Mouse (Mus musculus): ENCODE data around the gene Ccdc97. TPM values are rescaled to one million over a fixed set of nuclear protein-coding genes. Genes with fewer than 3 reads are reported as not detected.

The Ccdc97 gene
- polyA plus RNA-seq, 1 experiment from 2014 or later: 33.8 TPM

DNA sequence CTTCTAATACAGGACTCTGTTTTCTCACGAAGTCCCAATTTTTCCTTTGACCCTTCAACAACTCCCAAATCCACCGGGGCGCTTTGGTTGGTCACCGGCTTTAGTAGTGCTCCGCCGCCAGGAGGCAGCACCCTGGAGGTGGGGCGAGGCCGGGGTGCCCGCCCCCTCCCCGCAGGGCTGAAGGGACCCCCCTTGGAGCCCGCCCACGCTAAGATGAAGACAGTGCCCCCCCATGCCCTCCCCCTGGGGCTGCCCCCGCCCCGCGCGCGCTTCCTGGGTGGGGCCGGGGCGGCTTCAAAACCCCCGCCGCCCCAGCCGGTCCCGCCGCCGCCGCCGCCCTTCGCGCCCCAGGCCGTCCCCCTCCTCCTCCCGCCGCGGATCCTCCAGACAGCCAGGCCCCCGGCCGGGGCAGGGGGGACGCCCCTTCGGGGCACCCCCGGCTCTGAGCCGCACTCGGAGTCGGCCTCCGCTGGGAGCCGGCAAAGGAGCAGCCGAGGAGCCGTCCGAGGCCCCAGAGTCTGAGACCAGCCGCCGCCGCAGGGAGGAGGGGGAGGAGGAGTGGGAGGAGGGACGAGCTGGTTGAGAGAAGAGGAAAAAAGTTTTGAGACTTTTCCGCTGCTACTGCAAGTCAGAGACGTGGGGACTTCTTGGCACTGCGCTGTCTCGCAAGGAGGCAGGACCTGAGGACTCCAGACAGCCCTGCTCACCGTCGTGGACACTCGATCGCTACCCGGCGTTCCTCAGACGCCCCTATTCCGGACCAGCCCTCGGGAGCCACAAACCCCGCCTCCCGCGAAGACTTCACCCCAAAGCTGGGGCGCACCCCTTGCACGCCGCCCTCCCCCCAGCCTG is 32.0 kb downstream of the Ccdc97 start, which contains the start of gene Tgfb1:
TSS of gene Tgfb1 (plus strand) at position 323 of the 852 bp plus-strand sequence.
- under 1% methylated on average over 53 of the region's 69 CpGs for WGBS
- peaks cover 35% of the 10 kb centered on the region for H3K4me1 ChIP-seq (replicated peaks)
- no peak within 1 kb of the TSS for H3K27ac ChIP-seq
- ATAC-seq (ENCODE audit: low FRiP score): peak; percentile 46; the same call in 1 of the 2 replicates
- H3K9me3 ChIP-seq: no peaks in the 10 kb centered on the region
- H3K4me3 ChIP-seq: peak within 1 kb of the TSS; percentile 42
- H3K36me3 ChIP-seq: peaks cover 6% of the 10 kb centered on the region; the same call in 1 of the 2 replicates
- H3K9ac ChIP-seq: peak within 1 kb of the TSS; percentile 68
- peaks cover 74% of the 10 kb centered on the region for H3K27me3 ChIP-seq
- H3K4me2 ChIP-seq: peak within 1 kb of the TSS; percentile 59

DNA sequence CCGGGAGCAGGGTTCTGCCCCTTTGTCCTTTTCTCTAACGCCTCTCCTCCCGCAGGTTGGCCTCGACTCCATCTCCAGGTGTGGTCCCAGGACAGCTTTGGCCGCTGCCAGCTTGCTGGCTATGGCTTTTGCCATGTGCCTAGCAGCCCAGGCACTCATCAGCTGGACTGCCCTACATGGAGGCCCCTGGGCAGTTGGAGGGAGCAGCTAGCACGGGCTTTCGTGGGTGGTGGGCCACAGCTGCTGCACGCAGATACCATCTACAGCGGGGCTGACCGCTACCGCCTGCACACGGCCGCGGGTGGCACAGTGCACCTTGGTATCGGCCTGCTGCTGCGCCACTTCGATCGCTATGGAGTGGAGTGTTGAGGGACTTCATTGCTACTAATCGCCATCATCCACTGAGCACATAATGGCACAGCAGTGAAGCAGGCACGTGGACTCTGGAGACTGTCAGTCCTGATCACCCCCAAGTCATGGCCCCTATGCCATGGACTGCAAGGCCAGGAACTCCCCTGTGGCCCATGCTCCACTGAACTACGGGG is 32.9 kb downstream of the Ccdc97 start:
- Histone ChIP-seq H3K9me3 (no peaks in the 10 kb centered on the region), H3K27ac (no peak overlapping the region), H3K27me3 (peaks cover 66% of the 10 kb centered on the region), H3K4me1 (replicated peaks) (peaks cover 44% of the 10 kb centered on the region), H3K36me3 (peaks cover 6% of the 10 kb centered on the region; the same call in 1 of the 2 replicates), H3K4me2 (peak overlapping the region; percentile 59; the same call in 1 of the 2 replicates), H3K4me3 (no peak overlapping the region), H3K9ac (peak overlapping the region; percentile 68; the same call in 1 of the 2 replicates)
- 68% methylated on average over 21 of the region's 21 CpGs for WGBS
- no peak for ATAC-seq (ENCODE audit: low FRiP score)

DNA sequence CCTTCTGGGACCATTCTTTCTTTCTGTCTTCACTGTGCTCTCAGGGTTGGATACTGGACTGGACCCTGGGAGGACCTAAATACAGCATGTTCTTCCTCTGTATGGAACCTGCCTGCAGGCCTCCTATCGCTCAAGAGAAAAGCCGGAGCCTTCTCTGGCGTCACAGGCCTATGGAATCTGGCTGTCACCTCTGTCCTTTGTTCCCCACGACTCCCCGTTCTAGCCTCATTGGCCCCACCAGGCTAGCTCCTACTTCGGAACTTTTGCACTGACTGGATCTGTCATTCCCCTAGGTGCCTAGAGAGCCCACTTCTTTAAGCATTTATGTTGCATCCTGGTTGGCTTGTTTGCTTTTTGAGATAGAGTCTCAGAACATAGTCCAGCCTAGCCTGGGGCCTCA is 34.2 kb downstream of the Ccdc97 start:
- Histone ChIP-seq H3K4me3 (no peak overlapping the region), H3K36me3 (peaks cover 6% of the 10 kb centered on the region; the same call in 1 of the 2 replicates), H3K9ac (no peak overlapping the region), H3K4me2 (no peak overlapping the region), H3K27ac (no peak overlapping the region), H3K9me3 (no peaks in the 10 kb centered on the region), H3K27me3 (peaks cover 52% of the 10 kb centered on the region), H3K4me1 (replicated peaks) (peaks cover 52% of the 10 kb centered on the region)
- no peak for ATAC-seq (ENCODE audit: low FRiP score)
- WGBS: 87% methylated on average over 6 of the region's 6 CpGs

- H3K36me3 ChIP-seq: peaks cover 6% of the 10 kb centered on the region; the same call in 1 of the 2 replicates
- no peaks in the 10 kb centered on the region for H3K9me3 ChIP-seq
- no peak overlapping the region for H3K9ac ChIP-seq
- peaks cover 49% of the 10 kb centered on the region for H3K27me3 ChIP-seq
- no peak overlapping the region for H3K4me3 ChIP-seq
- peaks cover 43% of the 10 kb centered on the region for H3K4me1 ChIP-seq (replicated peaks)
- 75% methylated on average over 7 of the region's 7 CpGs for WGBS
- no peak for ATAC-seq (ENCODE audit: low FRiP score)
- H3K27ac ChIP-seq: no peak overlapping the region
- no peak overlapping the region for H3K4me2 ChIP-seq
Observed at GRCm38 (mm10) chr7:25683474-25684180, 35.3 kb downstream of the Ccdc97 start.

GRCm38 (mm10) chr7:25681341-25682231 is 37.3 kb downstream of the Ccdc97 start:
- ATAC-seq (ENCODE audit: low FRiP score): peak; percentile 21
- Histone ChIP-seq H3K9ac (peak overlapping the region; percentile 76; the same call in 1 of the 2 replicates), H3K4me2 (peak overlapping the region; percentile 61), H3K9me3 (no peaks in the 10 kb centered on the region), H3K4me3 (peak overlapping the region; percentile 58), H3K36me3 (peaks cover 6% of the 10 kb centered on the region; the same call in 1 of the 2 replicates), H3K27me3 (peaks cover 36% of the 10 kb centered on the region), H3K4me1 (replicated peaks) (peaks cover 27% of the 10 kb centered on the region), H3K27ac (peak overlapping the region; percentile 95)
- 62% methylated on average over 15 of the region's 15 CpGs for WGBS

GRCm38 (mm10) chr7:25680514-25681258 is 38.2 kb downstream of the Ccdc97 start, which contains the start of gene B9d2:
TSS of gene B9d2 (plus strand) at chr7:25680780.
- Histone ChIP-seq H3K4me2 (peak within 1 kb of the TSS; percentile 61), H3K36me3 (peaks cover 6% of the 10 kb centered on the region; the same call in 1 of the 2 replicates), H3K27ac (peak within 1 kb of the TSS; percentile 95), H3K9ac (peak within 1 kb of the TSS; percentile 76), H3K4me3 (peak within 1 kb of the TSS; percentile 58), H3K4me1 (replicated peaks) (peaks cover 22% of the 10 kb centered on the region), H3K9me3 (no peaks in the 10 kb centered on the region), H3K27me3 (peaks cover 36% of the 10 kb centered on the region)
- ATAC-seq (ENCODE audit: low FRiP score): peak; percentile 93
- under 1% methylated on average over 46 of the region's 46 CpGs for WGBS

DNA sequence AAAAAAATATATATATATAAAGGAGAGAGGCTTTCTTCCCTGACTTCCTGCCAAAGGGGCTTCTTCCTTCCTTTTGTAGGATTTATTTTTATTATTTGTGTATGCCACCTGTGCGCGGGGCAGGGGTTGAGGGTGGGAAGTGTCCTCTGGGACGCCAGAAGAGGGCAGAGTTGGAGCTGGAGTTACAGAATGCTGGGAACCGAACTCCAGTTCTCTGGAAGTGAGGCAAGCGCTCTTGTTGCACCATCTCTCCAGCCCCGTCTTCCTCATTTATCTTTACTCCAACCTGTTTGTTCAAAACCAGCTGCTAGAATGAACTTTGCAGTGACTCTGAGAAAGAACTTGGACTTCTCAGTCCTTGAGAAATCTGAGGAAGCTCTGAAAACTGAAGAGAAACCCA is 38.9 kb downstream of the Ccdc97 start:
- Histone ChIP-seq H3K36me3 (peaks cover 6% of the 10 kb centered on the region; the same call in 1 of the 2 replicates), H3K27me3 (peaks cover 36% of the 10 kb centered on the region), H3K9ac (peak overlapping the region; percentile 76), H3K4me3 (peak overlapping the region; percentile 58), H3K9me3 (no peaks in the 10 kb centered on the region), H3K4me1 (replicated peaks) (peaks cover 24% of the 10 kb centered on the region), H3K27ac (peak overlapping the region; percentile 95; the same call in 1 of the 2 replicates), H3K4me2 (peak overlapping the region; percentile 61)
- WGBS: 9% methylated on average over 6 of the region's 6 CpGs
- no peak for ATAC-seq (ENCODE audit: low FRiP score)

DNA sequence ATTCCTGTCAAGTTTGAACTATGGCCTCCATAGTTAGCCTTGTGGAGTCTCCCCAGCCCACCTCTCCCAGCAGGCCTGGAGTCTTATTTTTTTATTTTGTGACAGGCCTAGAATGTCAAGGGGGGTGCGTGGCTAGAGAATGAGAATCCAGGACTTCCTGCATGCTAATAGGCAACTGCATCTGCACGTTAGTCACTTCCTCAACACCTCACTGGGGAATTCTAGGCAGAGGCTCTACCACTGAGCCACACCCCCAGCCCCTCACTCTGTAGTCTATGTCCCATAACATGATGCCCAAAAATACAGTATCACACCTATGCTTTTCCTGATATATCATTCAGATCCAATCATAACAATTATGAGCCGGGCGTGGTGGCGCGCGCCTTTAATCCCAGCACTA is 41.9 kb downstream of the Ccdc97 start:
- H3K4me3 ChIP-seq: no peak overlapping the region
- H3K4me2 ChIP-seq: no peak overlapping the region
- no peak overlapping the region for H3K9ac ChIP-seq
- ATAC-seq (ENCODE audit: low FRiP score): no peak
- H3K4me1 ChIP-seq (replicated peaks): peaks cover 31% of the 10 kb centered on the region
- H3K9me3 ChIP-seq: no peaks in the 10 kb centered on the region
- peaks cover 58% of the 10 kb centered on the region for H3K27me3 ChIP-seq
- 86% methylated on average over 7 of the region's 7 CpGs for WGBS
- no peaks in the 10 kb centered on the region for H3K36me3 ChIP-seq
- peak overlapping the region; percentile 75 for H3K27ac ChIP-seq

GRCm38 (mm10) chr7:25676085-25676781 is 42.7 kb downstream of the Ccdc97 start:
- Histone ChIP-seq H3K4me2 (no peak overlapping the region), H3K4me3 (no peak overlapping the region), H3K4me1 (replicated peaks) (peaks cover 24% of the 10 kb centered on the region), H3K27me3 (peaks cover 58% of the 10 kb centered on the region), H3K9me3 (no peaks in the 10 kb centered on the region), H3K36me3 (no peaks in the 10 kb centered on the region), H3K27ac (peak overlapping the region; percentile 75), H3K9ac (no peak overlapping the region)
- 57% methylated on average over 15 of the region's 15 CpGs for WGBS
- ATAC-seq (ENCODE audit: low FRiP score): peak; percentile 26; the same call in 1 of the 2 replicates

GRCm38 (mm10) chr7:25675405-25675804 is 43.5 kb downstream of the Ccdc97 start:
- WGBS: 38% methylated on average over 6 of the region's 6 CpGs
- peaks cover 19% of the 10 kb centered on the region for H3K4me1 ChIP-seq (replicated peaks)
- no peak overlapping the region for H3K27ac ChIP-seq
- peak overlapping the region; percentile 43 for H3K4me3 ChIP-seq
- H3K27me3 ChIP-seq: peaks cover 58% of the 10 kb centered on the region
- H3K4me2 ChIP-seq: peak overlapping the region; percentile 67
- ATAC-seq (ENCODE audit: low FRiP score): 0 out of 2 replicates have a peak, but pooled peaks have one; percentile 1
- peak overlapping the region; percentile 72; the same call in 1 of the 2 replicates for H3K9ac ChIP-seq
- 0 out of 2 replicates have a peak, but pooled peaks cover 5% of the 10 kb centered on the region for H3K36me3 ChIP-seq
- no peaks in the 10 kb centered on the region for H3K9me3 ChIP-seq
